Mouse (Mus musculus) gastrocnemius, adult 2 months (tissue): ENCODE data around the gene Cflar. TPM values are rescaled to one million over a fixed set of nuclear protein-coding genes. Genes with fewer than 3 reads are reported as not detected.

ENCODE experiments used
- DNase-seq: peaks from one replicate; pipeline ENCODE4 v3.0.0; 2022
- H3K27ac ChIP-seq: fragments of 200-600 bp; 2 replicates; pipeline ENCODE4 v1.8.1; 2022; ENCODE audit warnings: mild to moderate bottlenecking
- H3K4me3 ChIP-seq: fragments of 200-600 bp; 2 replicates; pipeline ENCODE4 v1.8.1; 2022; ENCODE audit warnings: mild to moderate bottlenecking, moderate library complexity
- CTCF ChIP-seq: fragments of 200-600 bp; IDR thresholded peaks from 2 replicates; pipeline ENCODE4 v1.8.1; 2022; ENCODE audit warnings: antibody characterized with exemption, mild to moderate bottlenecking, moderate library complexity
- intact Hi-C: fragments of 180-260 bp; cut with DNase I; formaldehyde crosslinking; loops from one replicate; pipeline ENCODE4 v1.15.1; 2025
- total RNA-seq, 2 experiments: library from RNA; stranded (reverse); gene quantifications; 2 replicates each; pipeline ENCODE4 v1.2.3; 2021

Gene Cflar
- total RNA-seq, 2 experiments from 2014 or later: 38.8 to 58.6 TPM

DNA sequence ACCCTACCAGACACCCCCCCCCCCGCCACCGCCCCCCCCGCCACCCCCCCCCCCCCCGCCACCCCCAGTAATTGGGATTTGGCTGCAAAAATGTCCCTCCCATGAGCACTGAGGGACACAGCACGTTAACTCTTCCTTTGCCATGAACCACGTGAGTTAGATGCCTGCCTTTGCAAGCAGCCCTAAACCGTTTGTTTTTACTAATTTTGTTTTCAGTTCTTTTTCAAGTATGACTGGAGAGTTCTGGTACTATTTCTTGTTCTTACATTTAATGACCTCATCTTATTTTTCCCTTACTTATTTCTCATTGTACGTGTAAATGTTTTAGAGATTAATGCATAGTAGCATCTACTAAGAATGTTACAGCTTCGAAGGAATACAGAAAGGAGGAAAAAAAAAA, 13.2 kb downstream of the Cflar start:
- H3K27ac ChIP-seq: peak overlapping the region; percentile 70
- H3K4me3 ChIP-seq: peak overlapping the region; percentile 26; the same call in 1 of the 2 replicates
- intact Hi-C loops: no loop called here
- TF ChIP-seq CTCF: no peak
- DNase-seq: no peak

GRCm38 (mm10) chr1:58725095-58725494, 13.8 kb downstream of the Cflar start:
- no peak for DNase-seq
- no peak overlapping the region for H3K4me3 ChIP-seq
- intact Hi-C loops: no loop called here
- TF ChIP-seq CTCF: no peak
- H3K27ac ChIP-seq: peak overlapping the region; percentile 70

DNA sequence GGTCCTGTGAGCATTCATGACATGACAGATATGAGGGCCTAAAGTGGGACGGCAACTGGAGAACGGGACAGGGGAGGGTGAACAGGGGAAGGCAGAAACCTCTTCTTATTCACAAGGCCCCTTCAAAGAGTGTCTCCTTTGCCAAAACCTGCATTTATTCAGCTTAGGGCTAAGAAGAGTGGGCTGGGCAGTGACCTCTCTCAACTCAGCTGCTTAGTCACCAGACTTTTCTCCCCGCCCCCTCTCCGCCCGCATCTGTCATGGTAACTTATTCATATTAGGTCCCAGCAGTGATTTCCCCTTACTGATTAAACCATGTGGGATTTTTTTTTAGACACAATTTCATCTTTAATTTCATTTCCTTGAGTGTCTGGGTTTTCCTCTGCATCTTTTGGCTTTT, 14.5 kb downstream of the Cflar start:
- no peak for TF ChIP-seq CTCF
- Histone ChIP-seq H3K4me3 (no peak overlapping the region), H3K27ac (peak overlapping the region; percentile 70)
- DNase-seq: peak; percentile 50
- intact Hi-C loops: no loop called here

GRCm38 (mm10) chr1:58727019-58727746, 15.9 kb downstream of the Cflar start:
- peak; percentile 22; the same call in 1 of the 2 replicates for TF ChIP-seq CTCF
- peak overlapping the region; percentile 35 for H3K4me3 ChIP-seq
- DNase-seq: no peak
- H3K27ac ChIP-seq: peak overlapping the region; percentile 71
- intact Hi-C loops: no loop called here

- intact Hi-C loops: no loop called here
These were observed 16.7 kb downstream of the Cflar start for GRCm38 (mm10) chr1:58727747-58728589.

DNA sequence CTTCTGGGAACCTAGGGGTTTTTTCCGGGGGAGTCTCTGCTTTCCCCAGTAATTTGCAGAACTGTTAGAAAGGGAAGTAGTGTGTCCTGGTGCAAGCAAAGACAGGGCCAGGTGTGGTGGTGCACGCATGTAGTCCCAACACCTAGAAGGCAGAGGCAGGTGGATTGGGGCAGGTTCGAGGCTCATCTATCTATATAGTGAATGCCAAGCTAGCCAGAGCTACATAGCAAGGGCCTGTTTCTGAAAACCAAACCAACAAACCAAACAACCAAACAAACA, 17.2 kb downstream of the Cflar start:
- H3K27ac ChIP-seq: peak overlapping the region; percentile 71
- no peak for TF ChIP-seq CTCF
- no peak overlapping the region for H3K4me3 ChIP-seq
- intact Hi-C loops: no loop called here
- no peak for DNase-seq

More at GRCm38 (mm10) chr1:58727747-58728589, 16.7 kb downstream of the Cflar start:
- DNase-seq: no peak
- peak overlapping the region; percentile 71 for H3K27ac ChIP-seq
- no peak for TF ChIP-seq CTCF
- peak overlapping the region; percentile 35 for H3K4me3 ChIP-seq

- H3K4me3 ChIP-seq: no peak overlapping the region
- H3K27ac ChIP-seq: peak overlapping the region; percentile 85; the same call in 1 of the 2 replicates
- no peak for DNase-seq
- intact Hi-C loops: no loop called here
- no peak for TF ChIP-seq CTCF
These were observed 22.3 kb downstream of the Cflar start for GRCm38 (mm10) chr1:58733636-58734035.

GRCm38 (mm10) chr1:58734043-58734920, 23.0 kb downstream of the Cflar start:
- no peak for TF ChIP-seq CTCF
- Histone ChIP-seq H3K4me3 (no peak overlapping the region), H3K27ac (peak overlapping the region; percentile 85)
- intact Hi-C loops: no loop called here
- no peak for DNase-seq

DNA sequence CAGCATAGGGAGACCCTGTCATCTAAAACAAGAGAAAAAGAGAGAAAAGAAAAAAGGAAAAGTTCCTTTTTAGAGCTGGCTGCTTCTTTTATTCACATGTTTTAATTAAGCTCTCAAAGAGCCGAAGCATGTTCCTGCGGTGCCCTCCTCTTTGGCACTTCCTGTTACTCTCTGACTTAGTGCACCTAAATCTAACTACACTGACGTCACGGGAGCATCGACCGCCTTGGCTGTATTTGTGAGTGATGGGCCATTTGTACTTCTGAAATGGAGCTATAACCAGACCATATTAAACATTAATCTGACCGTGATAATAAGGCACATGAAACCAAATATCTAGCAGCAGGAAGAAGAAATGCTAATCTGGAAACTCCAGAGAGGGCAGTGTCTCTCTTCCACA, 24.7 kb downstream of the Cflar start:
- intact Hi-C loops: no loop called here
- H3K27ac ChIP-seq: peak overlapping the region; percentile 85

GRCm38 (mm10) chr1:58736968-58737367, 25.7 kb downstream of the Cflar start:
- TF ChIP-seq CTCF: no peak
- Histone ChIP-seq H3K27ac (peak overlapping the region; percentile 85; the same call in 1 of the 2 replicates), H3K4me3 (peak overlapping the region; percentile 69)
- DNase-seq: no peak
- intact Hi-C loops: no loop called here

More for the DNA sequence above, 24.7 kb downstream of the Cflar start:
- H3K4me3 ChIP-seq: peak overlapping the region; percentile 69
- no peak for DNase-seq
- TF ChIP-seq CTCF: no peak

DNA sequence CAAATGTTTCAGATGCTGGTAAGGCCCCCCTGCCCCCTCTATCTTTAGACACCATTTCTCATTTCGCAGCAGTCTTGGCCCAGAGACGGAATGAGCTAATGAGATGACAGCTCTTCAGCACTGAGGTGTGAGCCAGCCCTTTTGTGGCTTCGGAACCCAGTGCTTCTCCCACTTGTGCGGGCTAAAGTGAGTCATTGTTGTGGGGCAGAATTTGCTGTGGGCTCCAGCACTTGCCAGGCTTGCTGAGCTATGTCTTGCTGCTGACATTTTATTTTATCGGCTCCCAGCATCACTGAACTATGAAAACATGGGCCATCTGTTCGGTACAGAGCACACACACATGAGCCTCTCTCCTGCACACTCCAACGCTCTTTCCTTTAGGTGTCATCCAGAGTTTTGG, 28.2 kb downstream of the Cflar start:
- DNase-seq: no peak
- TF ChIP-seq CTCF: no peak
- intact Hi-C loops: no loop called here
- Histone ChIP-seq H3K27ac (0 out of 2 replicates have a peak overlapping the region, but pooled peaks have one; percentile 31), H3K4me3 (no peak overlapping the region)

DNA sequence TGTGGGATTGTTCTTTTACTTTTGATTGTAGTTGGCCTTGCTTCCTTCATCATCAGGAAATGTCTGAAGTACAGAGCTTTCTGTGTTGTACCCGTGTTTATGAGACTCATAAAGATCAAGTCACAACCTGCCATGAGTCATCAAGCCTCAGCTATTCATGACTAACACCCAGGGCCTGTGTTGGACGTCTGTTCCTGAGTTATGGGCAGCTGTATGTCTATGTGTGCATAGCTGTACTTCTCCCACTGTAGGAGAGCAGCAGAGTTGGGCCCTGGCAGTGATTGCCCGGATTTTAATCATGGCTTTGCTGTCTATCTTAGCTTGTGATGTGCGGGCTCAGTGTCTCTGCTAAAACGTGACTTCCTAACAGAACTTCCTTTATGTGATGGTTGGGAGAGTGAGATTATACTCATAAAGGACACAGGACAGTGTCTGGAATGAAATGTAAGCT, 31.3 kb downstream of the Cflar start:
- H3K27ac ChIP-seq: peak overlapping the region; percentile 53
- intact Hi-C loops: no loop called here
- TF ChIP-seq CTCF: no peak
- no peak overlapping the region for H3K4me3 ChIP-seq
- no peak for DNase-seq
